Mouse (Mus musculus) gonadal fat pad, adult 2 months (tissue): ENCODE measurements around the gene Papss2. TPM values are rescaled to one million over a fixed set of nuclear protein-coding genes. Genes with fewer than 3 reads are reported as not detected.

Source experiments
- DNase-seq: peaks from one replicate; pipeline ENCODE4 v3.0.0-alpha.2; 2012; ENCODE audit warnings: low read depth
- polyA plus RNA-seq: library from polyadenylated mRNA; depleted of rRNA; stranded (reverse); fragments of >200 nt; gene quantifications from 2 replicates; pipeline ENCODE4 v1.2.3, GENCODE M21; 2012; rRNA removed

Papss2 gene
- polyA plus RNA-seq, 1 experiment: 12.1 TPM

- DNase-seq: no peak
Measured at GRCm38 (mm10) chr19:32710288-32710687, 114.7 kb downstream of the Papss2 start.

DNA sequence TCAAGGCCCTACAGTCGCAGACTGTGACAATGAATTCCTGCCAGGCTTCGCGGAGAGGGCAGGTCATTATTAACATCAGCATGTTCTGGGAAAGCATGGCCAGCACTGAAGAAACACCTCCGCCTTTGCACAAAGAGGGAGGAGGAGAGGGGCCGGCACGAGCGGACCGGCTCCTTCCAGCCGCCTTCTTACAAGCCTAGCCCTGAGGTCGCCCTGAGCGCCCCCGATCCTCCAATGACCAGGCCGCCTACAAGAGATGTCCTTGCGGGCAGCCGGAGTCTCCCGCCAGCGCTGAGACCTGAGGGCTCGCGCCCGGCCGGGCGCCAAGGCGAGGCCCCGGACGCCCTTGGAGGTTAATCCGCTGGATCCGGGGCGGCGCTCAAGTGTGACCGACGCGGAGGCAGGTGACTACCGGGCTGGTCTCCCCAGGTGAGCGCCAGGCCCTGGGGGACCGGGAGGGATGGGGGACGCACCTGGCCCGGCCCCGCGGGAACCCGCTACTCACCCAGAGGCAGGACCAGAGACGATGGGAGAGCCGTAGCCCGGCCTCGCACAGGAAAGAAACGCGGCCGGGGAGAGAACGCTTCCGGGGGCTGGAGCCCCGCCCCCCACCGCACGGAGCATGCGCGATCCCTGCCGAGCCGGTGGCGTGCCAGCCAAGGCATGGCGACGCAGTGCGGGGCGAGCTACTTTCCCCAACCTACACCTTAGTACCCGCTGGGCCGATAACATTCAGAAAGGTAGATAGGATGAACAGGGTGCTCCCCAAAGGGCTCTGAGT, 116.4 kb downstream of the Papss2 start:
- DNase-seq: peak; percentile 26

DNA sequence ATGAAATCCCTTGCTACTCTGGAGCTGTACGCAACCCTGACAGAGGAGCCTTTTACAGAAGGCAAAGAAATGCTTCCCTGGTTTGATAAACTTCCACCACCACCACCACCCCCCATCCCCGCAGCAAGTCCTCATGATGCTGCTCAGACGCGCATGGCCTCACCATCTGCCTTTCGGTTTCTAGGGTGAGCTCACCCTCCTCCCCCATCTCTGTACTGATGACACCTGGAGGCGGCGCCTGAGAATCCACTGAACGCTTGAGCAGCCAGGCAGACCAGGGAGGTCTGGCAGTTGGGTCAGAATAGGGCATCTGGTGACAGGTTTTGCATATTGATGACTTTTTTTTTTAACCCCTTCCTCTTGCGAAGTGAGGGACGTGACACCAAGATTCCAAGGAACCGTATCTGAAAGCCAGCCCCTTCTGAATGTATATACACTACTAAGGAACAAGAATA, 117.0 kb downstream of the Papss2 start:
- peak; percentile 24 for DNase-seq

- no peak for DNase-seq
Measured at GRCm38 (mm10) chr19:32713471-32713870, 117.9 kb downstream of the Papss2 start.

DNA sequence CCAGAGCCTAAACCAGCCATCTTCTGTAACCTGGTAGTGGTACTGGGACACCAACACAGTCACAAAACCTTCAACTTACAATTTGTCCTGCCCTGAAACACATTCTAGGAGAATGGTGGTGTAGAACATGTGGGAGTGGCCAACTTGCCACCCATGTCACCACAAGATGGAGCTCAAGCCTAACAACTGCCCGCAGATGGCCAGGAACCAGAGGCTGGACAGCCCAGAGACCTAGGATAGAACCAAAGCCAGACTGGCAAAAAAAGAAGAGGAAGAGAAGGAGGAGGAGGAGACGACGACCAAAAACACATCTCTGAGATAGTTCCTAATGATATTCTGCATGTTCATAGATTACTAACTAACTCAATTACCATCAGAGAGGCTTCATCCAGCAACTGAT, 119.6 kb downstream of the Papss2 start:
- DNase-seq: no peak

GRCm38 (mm10) chr19:32715681-32716080, 120.1 kb downstream of the Papss2 start:
- no peak for DNase-seq

Other genes starting within 250 kb of the Papss2 start
- gene Sgms1, start 206.1 kb upstream of the Papss2 start, polyA plus RNA-seq: 55.5 and 59.5 TPM in 2 replicates
- 18.2 and 22.3 TPM in 2 replicates for gene Rpl9-ps6, start 129.2 kb upstream of the Papss2 start, polyA plus RNA-seq
- gene Minpp1, start 110.0 kb upstream of the Papss2 start, polyA plus RNA-seq: 25.2 and 30.9 TPM in 2 replicates
- 12.2 and 15.0 TPM in 2 replicates for gene Atad1, start 144.0 kb downstream of the Papss2 start, polyA plus RNA-seq
- gene Pten, start 161.7 kb downstream of the Papss2 start, polyA plus RNA-seq: 14.1 and 21.1 TPM in 2 replicates